Mouse (Mus musculus): Measurements from ENCODE around the gene Frmd4a.

DNA sequence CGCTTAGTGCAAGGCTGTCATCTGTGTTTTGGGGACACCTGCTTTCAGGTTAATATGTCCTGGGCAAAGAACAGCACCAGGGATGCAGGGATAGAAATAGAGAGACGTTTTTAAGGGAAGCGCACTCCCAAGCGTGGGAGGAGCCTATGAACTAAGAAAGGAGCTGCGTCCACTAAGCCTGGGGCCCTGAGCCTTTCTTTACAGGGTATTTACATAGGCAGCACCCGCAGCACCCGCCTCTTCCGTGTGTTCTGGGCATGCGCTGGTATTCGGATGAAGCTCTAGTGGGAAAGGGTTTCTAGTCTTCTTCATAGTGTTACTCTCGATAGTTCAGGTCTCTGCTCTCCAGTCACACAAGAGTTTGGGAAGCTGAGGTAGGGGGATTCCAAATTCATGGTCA lies 445.0 kb downstream of the Frmd4a start:
- TF ChIP-seq CTCF (IDR thresholded peaks at IDR 0.05; ENCODE audit: borderline replicate concordance, extremely low read depth, insufficient read depth, insufficient read length) (no peak), POLR2A (IDR thresholded peaks at IDR 0.05; ENCODE audit: borderline replicate concordance, extremely low read depth, insufficient read depth, insufficient read length, poor library complexity, severe bottlenecking) (no peak)
